Mouse (Mus musculus): Measurements from ENCODE around the gene Dspp. TPM values are rescaled to one million over a fixed set of nuclear protein-coding genes. Genes with fewer than 3 reads are reported as not detected.

Gene Dspp
- polyA plus RNA-seq, 1 experiment from 2014 or later, result 0.03 TPM

DNA sequence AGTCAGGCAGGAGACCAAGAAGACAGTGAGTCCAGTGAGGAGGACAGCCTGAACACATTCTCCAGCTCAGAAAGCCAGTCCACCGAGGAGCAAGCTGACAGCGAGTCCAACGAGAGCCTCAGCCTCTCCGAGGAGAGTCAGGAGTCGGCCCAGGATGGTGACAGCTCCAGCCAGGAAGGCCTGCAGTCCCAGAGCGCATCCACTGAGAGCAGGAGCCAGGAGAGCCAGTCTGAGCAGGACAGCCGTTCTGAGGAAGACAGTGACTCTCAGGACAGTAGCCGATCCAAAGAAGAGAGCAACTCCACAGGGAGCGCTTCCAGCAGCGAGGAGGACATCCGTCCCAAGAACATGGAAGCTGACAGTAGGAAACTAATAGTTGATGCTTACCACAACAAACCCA, 42.0 kb downstream of the Dspp start:
- Histone ChIP-seq H3K27me3 (no peaks in the 10 kb centered on the region), H3K4me1 (no peaks in the 10 kb centered on the region), H3K9me3 (no peaks in the 10 kb centered on the region), H3K4me3 (no peak overlapping the region), H3K36me3 (no peaks in the 10 kb centered on the region), H3K4me2 (replicated peaks) (no peak overlapping the region), H3K27ac (no peak overlapping the region), H3K9ac (no peak overlapping the region)
- WGBS, result 81% methylated on average over 11 of the region's 11 CpGs
- ATAC-seq (ENCODE audit: low FRiP score, low read depth), result no peak

DNA sequence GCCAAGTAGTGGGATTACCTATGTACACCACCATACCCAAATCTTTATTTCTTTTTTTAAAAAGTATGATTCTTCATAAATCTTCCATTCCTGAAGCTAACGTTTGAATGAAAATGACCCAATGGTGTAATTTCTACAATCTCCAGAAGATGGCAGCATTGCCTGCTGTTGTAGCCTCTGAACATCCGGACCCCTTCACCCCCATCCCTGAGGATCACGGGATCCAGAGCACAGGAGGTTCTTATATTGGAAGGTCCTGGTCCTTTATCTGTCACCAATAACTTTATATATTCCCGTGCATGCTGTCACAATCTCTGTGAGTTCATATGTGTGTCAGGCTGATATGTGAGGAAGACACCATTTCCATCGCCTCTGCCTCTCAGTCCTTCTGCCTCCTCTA, 48.4 kb downstream of the Dspp start:
- Histone ChIP-seq H3K27me3 (no peaks in the 10 kb centered on the region), H3K4me2 (replicated peaks) (no peak overlapping the region), H3K27ac (no peak overlapping the region), H3K36me3 (no peaks in the 10 kb centered on the region), H3K9me3 (no peaks in the 10 kb centered on the region), H3K4me3 (no peak overlapping the region), H3K4me1 (no peaks in the 10 kb centered on the region), H3K9ac (no peak overlapping the region)
- 30% methylated on average over 5 of the region's 5 CpGs for whole genome bisulfite sequencing
- ATAC-seq (ENCODE audit: low FRiP score, low read depth), result no peak

DNA sequence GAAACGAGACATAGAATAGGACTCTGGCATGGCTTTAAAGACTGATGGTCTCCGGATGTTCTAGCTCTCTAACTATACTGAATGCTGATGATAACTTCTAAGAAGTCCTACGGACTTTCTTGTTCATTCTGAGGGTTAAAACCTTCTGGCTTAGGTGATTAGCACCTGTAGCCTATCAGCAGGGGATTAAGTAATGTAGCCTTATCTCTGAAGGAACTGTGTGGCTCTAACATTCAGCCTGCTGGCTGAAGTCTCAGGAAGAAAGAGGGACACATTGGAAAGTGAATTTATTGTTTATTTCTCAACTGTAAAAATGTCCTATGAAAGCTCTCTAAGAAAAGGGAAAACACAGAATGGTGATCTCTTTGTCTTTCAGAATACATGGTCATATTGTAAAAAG, 53.8 kb downstream of the Dspp start:
- WGBS, result 60% methylated on average over 3 of the region's 3 CpGs

DNA sequence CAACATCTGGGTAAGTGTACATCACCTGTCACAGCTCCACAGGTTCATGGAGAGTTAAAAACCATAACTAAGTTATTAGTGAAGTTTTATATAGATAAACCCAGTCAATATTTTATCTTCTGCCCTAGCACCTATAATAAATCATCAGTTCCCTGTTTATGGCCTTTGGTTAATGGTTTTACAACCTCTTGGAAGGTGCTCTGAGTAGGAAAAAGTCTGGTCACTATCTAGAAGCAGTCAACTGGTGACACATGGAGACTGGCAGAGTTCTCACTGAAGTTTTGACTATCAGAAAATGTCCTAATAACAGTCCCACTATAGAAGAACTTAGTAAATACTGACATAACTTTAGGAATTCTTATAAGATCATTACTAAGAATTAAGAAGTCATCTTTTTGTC, 54.2 kb downstream of the Dspp start:
- no peak overlapping the region for H3K9ac ChIP-seq
- no peak overlapping the region for H3K27ac ChIP-seq
- H3K27me3 ChIP-seq, result no peaks in the 10 kb centered on the region
- no peak overlapping the region for H3K4me3 ChIP-seq
- H3K36me3 ChIP-seq, result no peaks in the 10 kb centered on the region
- no peaks in the 10 kb centered on the region for H3K9me3 ChIP-seq
- H3K4me1 ChIP-seq, result no peaks in the 10 kb centered on the region
- no peak for ATAC-seq (ENCODE audit: low FRiP score, low read depth)
- no peak overlapping the region for H3K4me2 ChIP-seq (replicated peaks)

More for the DNA sequence above, 53.8 kb downstream of the Dspp start:
- Histone ChIP-seq H3K27ac (no peak overlapping the region), H3K4me2 (replicated peaks) (no peak overlapping the region), H3K36me3 (no peaks in the 10 kb centered on the region), H3K27me3 (no peaks in the 10 kb centered on the region), H3K9ac (no peak overlapping the region), H3K4me1 (no peaks in the 10 kb centered on the region), H3K4me3 (no peak overlapping the region), H3K9me3 (no peaks in the 10 kb centered on the region)
- no peak for ATAC-seq (ENCODE audit: low FRiP score, low read depth)

DNA sequence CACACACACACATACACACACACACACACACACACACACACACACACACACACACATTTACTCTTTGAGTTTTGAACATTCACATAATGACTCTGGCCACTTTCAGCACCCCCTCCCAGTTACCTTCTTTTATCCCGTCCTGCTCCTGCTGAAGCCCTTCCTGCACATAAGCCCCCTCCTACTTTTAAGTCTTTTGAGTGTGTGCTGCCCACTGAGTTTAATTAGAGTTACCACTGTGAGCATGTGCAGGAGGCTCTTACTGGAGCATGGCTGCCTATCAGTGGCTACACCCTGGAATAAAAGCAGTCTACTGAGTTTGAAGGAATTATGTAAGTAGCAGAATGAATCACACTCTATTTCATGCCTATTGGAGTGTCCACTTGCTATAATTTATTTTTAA, 58.0 kb downstream of the Dspp start:
- no peak overlapping the region for H3K27ac ChIP-seq
- no peak overlapping the region for H3K4me2 ChIP-seq (replicated peaks)
- no peak overlapping the region for H3K4me3 ChIP-seq
- no peak overlapping the region for H3K9ac ChIP-seq
- 30% methylated on average over 1 of the region's 1 CpGs for whole genome bisulfite sequencing
- no peaks in the 10 kb centered on the region for H3K9me3 ChIP-seq
- no peaks in the 10 kb centered on the region for H3K36me3 ChIP-seq
- ATAC-seq (ENCODE audit: low FRiP score, low read depth), result no peak
- no peaks in the 10 kb centered on the region for H3K27me3 ChIP-seq
- no peaks in the 10 kb centered on the region for H3K4me1 ChIP-seq

Other genes with a start within 250 kb of the Dspp start
- gene Hsd17b13, start 193.3 kb upstream of the Dspp start, polyA plus RNA-seq (2015; fragmentation: Nextera tagmentation; extraction: Ambion mirVana), result 0.23 TPM in 1 of 2 replicates, not detected in the other
- 3.5 TPM in 2 replicates for gene Hsd17b11, start 148.8 kb upstream of the Dspp start, polyA plus RNA-seq (2015; fragmentation: Nextera tagmentation; extraction: Ambion mirVana)
- gene Nudt9, start 124.4 kb upstream of the Dspp start, polyA plus RNA-seq (2015; fragmentation: Nextera tagmentation; extraction: Ambion mirVana), result 62.8 and 63.0 TPM in 2 replicates
- gene Gm17660, start 93.1 kb upstream of the Dspp start, polyA plus RNA-seq (2015; fragmentation: Nextera tagmentation; extraction: Ambion mirVana), result not detected in 2 replicates
- 49.6 and 50.6 TPM in 2 replicates for gene Sparcl1, start 57.0 kb upstream of the Dspp start, polyA plus RNA-seq (2015; fragmentation: Nextera tagmentation; extraction: Ambion mirVana)
- 0.41 and 1.2 TPM in 2 replicates for gene Dmp1, start 31.9 kb downstream of the Dspp start, polyA plus RNA-seq (2015; fragmentation: Nextera tagmentation; extraction: Ambion mirVana)
- gene Ibsp, start 128.5 kb downstream of the Dspp start, polyA plus RNA-seq (2015; fragmentation: Nextera tagmentation; extraction: Ambion mirVana), result 18.5 and 21.7 TPM in 2 replicates
- not detected in 2 replicates for gene Mepe, start 154.6 kb downstream of the Dspp start, polyA plus RNA-seq (2015; fragmentation: Nextera tagmentation; extraction: Ambion mirVana)